Mouse (Mus musculus) gastrocnemius, postnatal 10 days (tissue): ENCODE data around the gene Susd5. TPM values are rescaled to one million over a fixed set of nuclear protein-coding genes. Genes with fewer than 3 reads are reported as not detected.

Source experiments
- DNase-seq: peaks from one replicate; pipeline ENCODE4 v3.0.0; 2021; ENCODE audit warnings: mixed read lengths
- long read RNA-seq, 2 experiments: library from polyadenylated mRNA; stranded (forward); transcript quantifications; one replicate each; pipeline ENCODE4 v2.0.0; 2021
- total RNA-seq, 2 experiments: library from RNA; stranded (reverse); gene quantifications; 2 replicates each; pipeline ENCODE4 v1.2.3; 2021

Gene Susd5
- total RNA-seq = 1 to 10 TPM; 4.8 to 6.5 TPM
- long read RNA-seq, experiment 1, full-length matches to known transcripts = 8 of 11 reads
- long read RNA-seq, experiment 1, partial matches to known transcripts = 1 of 11 reads
- long read RNA-seq, experiment 1, other reads (novel, unspliced or antisense) = 2 of 11 reads
- long read RNA-seq, experiment 2, full-length matches to known transcripts = 9 of 12 reads
- long read RNA-seq, experiment 2, partial matches to known transcripts = 2 of 12 reads
- long read RNA-seq, experiment 2, other reads (novel, unspliced or antisense) = 1 of 12 reads

GRCm38 (mm10) chr9:114057090-114057796, at the start of gene Susd5:
TSS of gene Susd5 (plus strand) at chr9:114057140.
- DNase-seq = peak; percentile 35

GRCm38 (mm10) chr9:114007850-114008350, 49.0 kb upstream of the Susd5 start:
- no peak for DNase-seq

- DNase-seq = no peak
Observed at GRCm38 (mm10) chr9:114009526-114009925, 47.4 kb upstream of the Susd5 start.

GRCm38 (mm10) chr9:114011203-114011602, 45.7 kb upstream of the Susd5 start:
- DNase-seq = no peak

GRCm38 (mm10) chr9:114014034-114014433, 42.9 kb upstream of the Susd5 start:
- no peak for DNase-seq

GRCm38 (mm10) chr9:114015724-114016123, 41.2 kb upstream of the Susd5 start:
- no peak for DNase-seq

- no peak for DNase-seq
Observed at GRCm38 (mm10) chr9:114016402-114016801, 40.5 kb upstream of the Susd5 start.

- DNase-seq = no peak
Observed at GRCm38 (mm10) chr9:114019012-114019762, 37.8 kb upstream of the Susd5 start.

- DNase-seq = no peak
Observed at GRCm38 (mm10) chr9:114022141-114022540, 34.8 kb upstream of the Susd5 start.

GRCm38 (mm10) chr9:114025182-114025581, 31.8 kb upstream of the Susd5 start:
- DNase-seq = no peak

GRCm38 (mm10) chr9:114025846-114026245, 31.1 kb upstream of the Susd5 start:
- DNase-seq = no peak

- peak; percentile 60 for DNase-seq
Observed at GRCm38 (mm10) chr9:114026261-114026934, 30.5 kb upstream of the Susd5 start.

GRCm38 (mm10) chr9:114040945-114041344, 16.0 kb upstream of the Susd5 start:
- no peak for DNase-seq

- no peak for DNase-seq
Observed at GRCm38 (mm10) chr9:114042490-114042889, 14.4 kb upstream of the Susd5 start.

GRCm38 (mm10) chr9:114044446-114044845, 12.5 kb upstream of the Susd5 start:
- DNase-seq = no peak

- DNase-seq = peak; percentile 51
Observed at GRCm38 (mm10) chr9:114046028-114046427, 10.9 kb upstream of the Susd5 start, which contains the start of gene Fbxl2. TSS of gene Fbxl2 (minus strand) at chr9:114046191.

GRCm38 (mm10) chr9:114046676-114047075, 10.3 kb upstream of the Susd5 start:
- no peak for DNase-seq

- no peak for DNase-seq
Observed at GRCm38 (mm10) chr9:114050106-114050505, 6.8 kb upstream of the Susd5 start.

- no peak for DNase-seq
Observed at GRCm38 (mm10) chr9:114050778-114051177, 6.2 kb upstream of the Susd5 start.

GRCm38 (mm10) chr9:114052031-114052430, 4.9 kb upstream of the Susd5 start:
- DNase-seq = no peak

GRCm38 (mm10) chr9:114052866-114053265, 4.1 kb upstream of the Susd5 start:
- DNase-seq = no peak

GRCm38 (mm10) chr9:114068494-114069053, 11.6 kb downstream of the Susd5 start:
- DNase-seq = no peak
